Mouse (Mus musculus): ENCODE results near the gene Podn. TPM values are rescaled to one million over a fixed set of nuclear protein-coding genes. Genes with fewer than 3 reads are reported as not detected.
A peak's percentile ranks its signal among the peaks of the same experiment; 100 is the strongest.

Podn gene
- total RNA-seq, 2 experiments from 2014 or later, result 7.1 to 7.4 TPM

- no peak for DNase-seq (ENCODE audit: low spot score in 2 of 2)
Measured at GRCm38 (mm10) chr4:107980002-107980600, 116.1 kb downstream of the Podn start.

GRCm38 (mm10) chr4:107979530-107979929 lies 116.7 kb downstream of the Podn start:
- peak in 1 of 2 experiments; percentile 45 for DNase-seq (ENCODE audit: low spot score in 2 of 2)
- intact Hi-C loops (cut with DNase I), result no loop called here

More at GRCm38 (mm10) chr4:107980002-107980600, 116.1 kb downstream of the Podn start:
- intact Hi-C loops (cut with DNase I), result no loop called here

GRCm38 (mm10) chr4:107977593-107977992 lies 118.7 kb downstream of the Podn start:
- no peak for DNase-seq (ENCODE audit: low spot score in 2 of 2)
- intact Hi-C loops (cut with DNase I), result no loop called here

- intact Hi-C loops (cut with DNase I), result no loop called here
- DNase-seq (ENCODE audit: low spot score in 2 of 2), result no peak
Measured at GRCm38 (mm10) chr4:107975004-107975403, 121.2 kb downstream of the Podn start.

GRCm38 (mm10) chr4:107974527-107974926 lies 121.7 kb downstream of the Podn start:
- DNase-seq (ENCODE audit: low spot score in 2 of 2), result no peak
- intact Hi-C loops (cut with DNase I), result no loop called here

GRCm38 (mm10) chr4:107971162-107971561 lies 125.1 kb downstream of the Podn start:
- intact Hi-C loops (cut with DNase I), result no loop called here
- no peak for DNase-seq (ENCODE audit: low spot score in 2 of 2)

GRCm38 (mm10) chr4:107969781-107970180 lies 126.5 kb downstream of the Podn start:
- DNase-seq (ENCODE audit: low spot score in 2 of 2), result no peak
- intact Hi-C loops (cut with DNase I), result no loop called here

- intact Hi-C loops (cut with DNase I), result no loop called here
Measured at GRCm38 (mm10) chr4:107967966-107968682, 128.1 kb downstream of the Podn start, which contains the start of gene Slc1a7. TSS of gene Slc1a7 (plus strand) at chr4:107968332.

GRCm38 (mm10) chr4:107966416-107967109 lies 129.7 kb downstream of the Podn start:
- intact Hi-C loops (cut with DNase I), result no loop called here
- no peak for DNase-seq (ENCODE audit: low spot score in 2 of 2)

More at GRCm38 (mm10) chr4:107967966-107968682, 128.1 kb downstream of the Podn start, which contains the start of gene Slc1a7:
- no peak for DNase-seq (ENCODE audit: low spot score in 2 of 2)

Small RNA genes within 50 kb of the gene (microRNA-seq; reads per million reads assigned to microRNA genes)
- gene Mir6397, result 0 reads per million in 2 experiments

Other genes with a start within 250 kb of the Podn start
- gene Magoh, start 216.7 kb downstream of the Podn start, total RNA-seq (2021), result 10 to 100 TPM; 38.0 to 40.0 TPM
- 10 to 100 TPM; 57.9 to 59.3 TPM for gene 0610037L13Rik, start 206.6 kb downstream of the Podn start, total RNA-seq (2021)
- gene Cpt2, start 172.8 kb downstream of the Podn start, total RNA-seq (2021), result 1 to 10 TPM; 7.6 TPM
- under 1 TPM in 1 of 2 experiments, not detected in 1; 0.37 TPM for gene Slc1a7, start 128.1 kb downstream of the Podn start, total RNA-seq (2021)
- 10 to 100 TPM; 92.6 to 93.0 TPM for gene Scp2, start 48.6 kb upstream of the Podn start, total RNA-seq (2021)
- 1 to 10 TPM; 9.0 to 9.8 TPM for gene Echdc2, start 69.0 kb upstream of the Podn start, total RNA-seq (2021)
- gene Zyg11a, start 121.6 kb upstream of the Podn start, total RNA-seq (2021), result not detected
- 100 to 1,000 TPM; 132 to 137 TPM for gene Zyg11b, start 204.7 kb upstream of the Podn start, total RNA-seq (2021)
- 10 to 100 TPM; 30.9 to 36.5 TPM for gene Coa7, start 231.7 kb upstream of the Podn start, total RNA-seq (2021)

All from left cerebral cortex, postnatal 14 days (tissue).